Mouse (Mus musculus): ENCODE measurements around the gene Vmn1r175.
"Not testable (repeated sequence)": the region's sequence is repeated elsewhere in the genome, so short reads cannot be mapped to it uniquely, and the experiment has no call there.

Gene Vmn1r175

DNA sequence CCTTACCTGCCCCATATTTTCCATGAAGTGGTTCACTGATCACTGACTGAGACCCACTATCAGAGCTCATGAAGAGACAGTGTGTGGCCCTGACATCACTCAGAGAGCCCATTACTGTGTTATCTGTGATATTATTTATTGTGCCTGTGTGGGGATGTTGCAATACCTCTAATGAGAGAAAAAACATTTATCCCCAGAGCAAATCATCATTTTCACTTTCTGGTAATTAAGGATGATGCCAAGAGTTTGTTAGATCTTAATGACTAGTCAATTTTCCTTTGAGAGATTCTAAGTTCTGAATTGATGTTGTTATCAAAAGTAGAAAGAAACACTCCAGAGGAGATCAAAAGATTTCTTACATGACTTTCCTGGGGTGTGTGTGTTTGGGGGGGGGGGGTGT lies at the start of gene Vmn1r175:
TSS of gene Vmn1r175 (minus strand) at position 101 of the 400 bp plus-strand sequence.
- not testable (repeated sequence) for DNase-seq

DNA sequence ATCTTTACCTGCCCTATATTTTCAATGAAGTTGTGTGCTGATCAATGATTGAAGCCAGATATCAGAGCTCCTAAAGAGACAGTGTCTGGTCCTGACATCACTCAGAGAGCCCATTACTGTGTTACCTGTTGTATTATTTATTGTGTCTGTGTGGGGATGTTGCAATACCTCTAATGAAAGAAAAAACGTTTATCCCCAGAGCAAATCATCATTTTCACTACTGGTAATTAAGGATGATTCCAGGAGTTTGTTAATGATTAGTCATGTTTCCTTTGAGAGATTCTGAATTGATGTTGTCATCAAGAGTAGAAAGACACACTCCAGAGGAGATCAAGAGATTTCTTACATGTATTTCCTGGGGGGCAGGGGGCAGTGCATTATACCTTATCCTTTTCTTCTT lies 26.8 kb upstream of the Vmn1r175 start, which contains the start of gene Vmn1r176:
TSS of gene Vmn1r176 (minus strand) at position 101 of the 400 bp plus-strand sequence.
- DNase-seq = not testable (repeated sequence)

DNA sequence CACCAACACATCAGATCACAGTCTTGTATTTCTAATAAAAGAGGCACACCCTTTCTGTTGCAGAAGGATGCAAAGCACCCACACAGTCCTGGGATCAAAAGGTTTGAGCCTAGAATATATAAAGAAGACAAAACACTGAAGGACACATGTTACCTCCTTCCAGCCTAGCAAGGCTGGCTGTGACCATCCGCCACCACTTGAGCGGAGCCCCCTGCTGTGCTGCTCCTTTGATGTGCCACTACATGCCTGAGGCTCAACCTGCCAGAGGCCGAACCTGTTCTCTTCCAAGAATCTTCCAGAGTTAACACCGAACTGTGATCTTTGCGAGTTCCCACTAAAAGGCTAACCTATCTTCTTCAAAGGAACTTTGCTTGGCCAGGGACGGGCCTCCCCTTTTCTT lies 25.9 kb downstream of the Vmn1r175 start:
- DNase-seq = no peak

All from cerebellum, postnatal 25 days (tissue).